Mouse (Mus musculus) midbrain, postnatal 0 days (tissue): Measurements from ENCODE around the gene Mrps26. TPM values are rescaled to one million over a fixed set of nuclear protein-coding genes. Genes with fewer than 3 reads are reported as not detected.

Source experiments
- ATAC-seq: fragments of 200-750 bp; cut with Nextera tagmentation; 2 replicates; pipeline ENCODE4 v1.8.0; 2017; ENCODE audit warnings: moderate number of reproducible peaks, mild to moderate bottlenecking, moderate TSS enrichment, moderate library complexity; ENCODE audit not compliant: low FRiP score
- DNase-seq: peaks from one replicate; pipeline ENCODE4 v3.0.0-alpha.2; 2015; ENCODE audit warnings: low spot score
- H3K27ac ChIP-seq: fragments of 300-500 bp; sonication (generic); 2 replicates; pipeline ENCODE4 v1.5.1; 2014; ENCODE audit warnings: low read depth, mild to moderate bottlenecking, low read length, mixed read lengths
- H3K27me3 ChIP-seq: fragments of 300-500 bp; sonication (generic); 2 replicates; pipeline ENCODE4 v1.6.1; 2014; ENCODE audit warnings: low read length, control low read depth, mixed read lengths; ENCODE audit not compliant: insufficient read depth
- H3K36me3 ChIP-seq: fragments of 300-500 bp; sonication (generic); 2 replicates; pipeline ENCODE4 v1.6.1; 2014; ENCODE audit warnings: low read length, control low read depth, mixed read lengths; ENCODE audit not compliant: insufficient read depth
- H3K4me1 ChIP-seq: fragments of 300-500 bp; sonication (generic); 2 replicates; pipeline ENCODE4 v1.6.1; 2014; ENCODE audit warnings: mild to moderate bottlenecking, control low read depth, antibody characterized with exemption, low read length, mixed read lengths; ENCODE audit not compliant: insufficient read depth
- H3K4me2 ChIP-seq: fragments of 300-500 bp; sonication (generic); 2 replicates; pipeline ENCODE4 v1.6.1; 2014; ENCODE audit warnings: low read depth, mild to moderate bottlenecking, low read length, mixed read lengths; ENCODE audit not compliant: poor library complexity, severe bottlenecking
- H3K4me3 ChIP-seq: fragments of 300-500 bp; sonication (generic); 2 replicates; pipeline ENCODE4 v1.5.1; 2014; ENCODE audit warnings: low read depth, mild to moderate bottlenecking, low read length, moderate library complexity
- H3K9ac ChIP-seq: fragments of 300-500 bp; sonication (generic); replicated peaks from 2 replicates; pipeline ENCODE4 v1.6.1; 2014; ENCODE audit warnings: mild to moderate bottlenecking, low read length, moderate library complexity, mixed read lengths; ENCODE audit not compliant: poor library complexity, severe bottlenecking
- H3K9me3 ChIP-seq: fragments of 300-500 bp; sonication (generic); 2 replicates; pipeline ENCODE4 v1.6.1; 2016; ENCODE audit warnings: low read length, control low read depth
- CTCF ChIP-seq: IDR thresholded peaks from 2 replicates; pipeline ENCODE4 v1.5.1; 2016; ENCODE audit warnings: antibody characterized with exemption, mild to moderate bottlenecking
- WGBS: fragments of 180-500 bp; shearing (Covaris S2); extraction: QIAGEN DNeasy Blood & Tissue Kit; methylation state at CpG from one replicate; pipeline ENCODE4 v1.1.7; 2014; 5-methylcytosine and 5-hydroxymethylcytosine counted together
- polyA plus RNA-seq: library from polyadenylated mRNA; unstranded; fragments of >200 nt; fragmentation: Nextera tagmentation; extraction: Ambion mirVana; gene quantifications from 2 replicates; pipeline ENCODE4 v1.2.1, GENCODE M21; 2015
- total RNA-seq: library from RNA; depleted of rRNA; stranded (reverse); fragments of >200 nt; gene quantifications from 2 replicates; pipeline ENCODE4 v1.2.3, GENCODE M21; 2014

The Mrps26 gene
- total and polyA plus RNA-seq, 2 experiments from 2014 or later = 60.5 to 128 TPM

DNA sequence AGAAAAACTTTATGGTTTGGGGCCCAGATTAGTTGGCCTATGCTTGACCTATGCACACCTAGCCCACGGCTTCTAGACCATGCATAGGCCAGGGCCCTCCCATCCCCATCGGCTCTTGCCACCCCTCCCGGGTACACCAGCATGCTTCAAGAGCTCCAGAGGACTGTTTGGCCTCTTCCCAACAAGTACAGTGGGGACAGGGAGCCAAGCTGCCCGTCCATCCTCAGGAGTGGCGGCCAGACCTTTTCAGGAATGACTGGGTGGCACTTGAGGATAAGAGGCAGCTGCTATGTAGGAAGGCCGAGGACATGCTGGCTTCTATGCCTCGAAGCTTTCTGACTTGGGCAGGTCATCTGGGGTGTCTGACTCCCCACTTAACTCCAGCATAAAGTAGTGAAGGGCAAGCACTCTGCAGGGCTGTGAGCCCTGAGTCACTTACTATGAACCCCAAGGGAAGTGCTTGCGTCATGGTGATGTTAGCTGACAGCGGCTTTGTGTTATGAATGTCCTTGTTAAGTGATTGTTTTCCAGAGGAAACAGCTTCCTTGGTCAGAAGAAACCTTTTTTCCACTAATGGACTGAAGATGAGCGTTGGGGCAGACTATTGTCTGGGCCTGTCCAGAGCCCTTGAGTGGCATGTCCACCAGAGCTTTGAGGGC lies 20.5 kb downstream of the Mrps26 start:
- H3K9me3 ChIP-seq = no peaks in the 10 kb centered on the region
- no peak overlapping the region for H3K27ac ChIP-seq
- TF ChIP-seq CTCF = no peak
- H3K36me3 ChIP-seq = no peaks in the 10 kb centered on the region
- ATAC-seq (no peak), DNase-seq (no peak)
- WGBS = 78% methylated on average over 10 of the region's 10 CpGs
- H3K4me3 ChIP-seq = no peak overlapping the region
- peaks cover 37% of the 10 kb centered on the region for H3K27me3 ChIP-seq
- no peak overlapping the region for H3K4me2 ChIP-seq
- H3K9ac ChIP-seq = no peak overlapping the region
- H3K4me1 ChIP-seq = 0 out of 2 replicates have a peak, but pooled peaks cover 11% of the 10 kb centered on the region

DNA sequence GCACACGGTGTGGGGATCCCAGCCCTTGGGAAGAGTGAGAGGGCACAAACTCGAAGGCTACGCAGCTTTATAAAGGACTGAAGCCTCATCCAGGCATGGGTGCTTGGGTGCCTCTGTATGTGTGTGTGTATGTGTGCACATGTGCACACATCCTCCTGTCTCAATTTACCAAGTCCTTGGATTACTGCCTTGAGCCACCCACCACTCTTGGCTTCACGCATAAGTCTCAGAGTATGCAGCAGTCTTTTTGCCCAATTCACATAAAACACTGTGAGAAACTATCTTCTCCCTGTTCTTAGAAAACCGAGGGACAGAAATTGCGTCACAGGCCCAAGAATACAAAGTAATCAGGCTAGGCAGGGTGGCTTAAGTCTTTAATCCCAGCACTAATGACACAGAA lies 22.5 kb downstream of the Mrps26 start:
- 89% methylated on average over 6 of the region's 6 CpGs for WGBS
- no peak for DNase-seq
- no peak for ATAC-seq

GRCm38 (mm10) chr2:130588373-130588772 lies 24.8 kb downstream of the Mrps26 start:
- Histone ChIP-seq H3K27ac (no peak overlapping the region), H3K4me2 (no peak overlapping the region), H3K4me3 (no peak overlapping the region), H3K27me3 (no peaks in the 10 kb centered on the region), H3K9ac (no peak overlapping the region), H3K9me3 (no peaks in the 10 kb centered on the region), H3K4me1 (no peaks in the 10 kb centered on the region), H3K36me3 (peaks cover 19% of the 10 kb centered on the region)
- WGBS = 84% methylated on average over 2 of the region's 2 CpGs
- DNase-seq (no peak), ATAC-seq (no peak)
- no peak for TF ChIP-seq CTCF

More for the DNA sequence above, 22.5 kb downstream of the Mrps26 start:
- Histone ChIP-seq H3K36me3 (peaks cover 10% of the 10 kb centered on the region), H3K27ac (no peak overlapping the region), H3K9ac (no peak overlapping the region), H3K4me2 (no peak overlapping the region), H3K4me3 (no peak overlapping the region), H3K27me3 (peaks cover 18% of the 10 kb centered on the region), H3K4me1 (no peaks in the 10 kb centered on the region), H3K9me3 (no peaks in the 10 kb centered on the region)
- no peak for TF ChIP-seq CTCF

GRCm38 (mm10) chr2:130589157-130589556 lies 25.6 kb downstream of the Mrps26 start:
- TF ChIP-seq CTCF = no peak
- WGBS = 54% methylated on average over 4 of the region's 4 CpGs

DNA sequence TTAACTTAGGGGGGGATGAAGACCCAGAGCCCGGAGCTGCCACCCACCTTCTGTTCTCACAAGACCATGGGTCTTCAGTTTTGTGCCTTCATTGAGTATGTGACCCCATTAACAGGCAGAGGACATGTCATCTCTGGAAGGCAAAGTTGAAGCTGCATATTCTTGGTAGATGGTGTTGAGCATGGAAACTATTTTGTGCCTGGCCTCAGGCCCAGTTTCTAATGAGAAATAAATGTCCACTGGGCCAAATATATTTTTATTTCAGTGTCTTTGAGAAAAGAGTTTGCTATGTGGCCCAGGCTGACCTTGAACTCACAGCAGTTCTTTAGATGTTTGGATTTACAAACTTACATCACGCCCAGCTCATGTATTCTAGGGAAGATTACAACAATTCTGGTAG lies 26.2 kb downstream of the Mrps26 start:
- no peaks in the 10 kb centered on the region for H3K27me3 ChIP-seq
- no peak for ATAC-seq
- no peaks in the 10 kb centered on the region for H3K4me1 ChIP-seq
- H3K27ac ChIP-seq = no peak overlapping the region
- H3K4me2 ChIP-seq = no peak overlapping the region
- WGBS = 94% methylated on average over 2 of the region's 2 CpGs
- peaks cover 20% of the 10 kb centered on the region for H3K36me3 ChIP-seq
- no peak overlapping the region for H3K9ac ChIP-seq
- TF ChIP-seq CTCF = no peak
- no peak overlapping the region for H3K4me3 ChIP-seq
- no peaks in the 10 kb centered on the region for H3K9me3 ChIP-seq
- no peak for DNase-seq

More at GRCm38 (mm10) chr2:130589157-130589556, 25.6 kb downstream of the Mrps26 start:
- Histone ChIP-seq H3K9me3 (no peaks in the 10 kb centered on the region), H3K36me3 (peaks cover 20% of the 10 kb centered on the region), H3K27me3 (no peaks in the 10 kb centered on the region), H3K27ac (no peak overlapping the region), H3K4me1 (no peaks in the 10 kb centered on the region), H3K9ac (no peak overlapping the region), H3K4me3 (no peak overlapping the region), H3K4me2 (no peak overlapping the region)
- ATAC-seq (no peak), DNase-seq (no peak)

DNA sequence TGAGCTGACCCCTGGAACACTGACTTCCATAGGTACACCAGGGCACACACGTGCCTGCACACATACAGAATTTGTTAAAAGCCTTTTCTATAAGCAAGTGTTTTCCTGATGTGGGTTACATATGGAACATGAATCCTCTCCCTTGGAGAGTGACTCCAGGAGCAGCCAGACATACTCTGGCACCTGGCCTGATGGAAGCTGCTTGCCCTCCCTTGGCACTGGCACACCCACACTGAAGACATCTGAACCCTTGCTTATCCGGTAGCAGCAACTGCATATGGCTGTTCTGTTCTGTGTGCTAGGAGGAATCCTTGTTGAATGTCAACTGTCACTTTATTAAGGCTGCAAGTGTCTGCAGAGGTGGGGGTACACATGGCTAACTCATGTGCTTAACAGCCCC lies 27.5 kb downstream of the Mrps26 start:
- H3K4me3 ChIP-seq = no peak overlapping the region
- no peak overlapping the region for H3K27ac ChIP-seq
- no peak for ATAC-seq
- no peak for DNase-seq
- no peak for TF ChIP-seq CTCF
- H3K9ac ChIP-seq = no peak overlapping the region
- H3K27me3 ChIP-seq = no peaks in the 10 kb centered on the region
- peaks cover 28% of the 10 kb centered on the region for H3K36me3 ChIP-seq
- no peaks in the 10 kb centered on the region for H3K9me3 ChIP-seq
- H3K4me2 ChIP-seq = no peak overlapping the region
- WGBS = 89% methylated on average over 2 of the region's 2 CpGs
- H3K4me1 ChIP-seq = no peaks in the 10 kb centered on the region
